Mouse (Mus musculus) cortical plate, adult 2 months (tissue): ENCODE measurements around the gene Apbb2.

Experiments used
- CTCF ChIP-seq: fragments of 200-500 bp; IDR thresholded peaks from 2 replicates; pipeline ENCODE4 v1.5.1; 2011; ENCODE audit warnings: mild to moderate bottlenecking, control low read depth, low read length; ENCODE audit not compliant: insufficient read depth; ENCODE audit errors: extremely low read depth
- POLR2A ChIP-seq: fragments of 200-500 bp; IDR thresholded peaks from 2 replicates; pipeline ENCODE4 v1.6.1; 2011; ENCODE audit warnings: mild to moderate bottlenecking, low read length, control low read depth; ENCODE audit not compliant: insufficient read depth; ENCODE audit errors: extremely low read depth

GRCm38 (mm10) chr5:66572086-66572855 lies 46.3 kb downstream of the Apbb2 start:
- TF ChIP-seq CTCF (no peak), POLR2A (no peak)
